Mouse (Mus musculus): ENCODE results near the gene Ptpra. TPM values are rescaled to one million over a fixed set of nuclear protein-coding genes. Genes with fewer than 3 reads are reported as not detected.

The Ptpra gene
- total RNA-seq, 2 experiments from 2014 or later = 28.6 to 33.0 TPM

GRCm38 (mm10) chr2:130579791-130580190, 129.7 kb downstream of the Ptpra start:
- intact Hi-C loops (cut with DNase I; ENCODE audit: low total_unique reads) = no loop called here
- DNase-seq = no peak

GRCm38 (mm10) chr2:130581201-130581600, 131.1 kb downstream of the Ptpra start:
- no peak for DNase-seq
- intact Hi-C loops (cut with DNase I; ENCODE audit: low total_unique reads) = no loop called here

GRCm38 (mm10) chr2:130582552-130582951, 132.5 kb downstream of the Ptpra start, which contains the start of gene Avp:
Avp (minus strand) TSS chr2:130582554.
- no peak for DNase-seq
- intact Hi-C loops (cut with DNase I; ENCODE audit: low total_unique reads) = no loop called here

GRCm38 (mm10) chr2:130583902-130584560, 134.0 kb downstream of the Ptpra start:
- intact Hi-C loops (cut with DNase I; ENCODE audit: low total_unique reads) = no loop called here

GRCm38 (mm10) chr2:130586016-130586415, 135.9 kb downstream of the Ptpra start:
- DNase-seq = no peak
- intact Hi-C loops (cut with DNase I; ENCODE audit: low total_unique reads) = no loop called here

More at GRCm38 (mm10) chr2:130583902-130584560, 134.0 kb downstream of the Ptpra start:
- DNase-seq = no peak

GRCm38 (mm10) chr2:130588373-130588772, 138.3 kb downstream of the Ptpra start:
- intact Hi-C loops (cut with DNase I; ENCODE audit: low total_unique reads) = no loop called here
- no peak for DNase-seq

- intact Hi-C loops (cut with DNase I; ENCODE audit: low total_unique reads) = no loop called here
- DNase-seq = no peak
Observed at GRCm38 (mm10) chr2:130589157-130589556, 139.1 kb downstream of the Ptpra start.

GRCm38 (mm10) chr2:130589761-130590160, 139.7 kb downstream of the Ptpra start:
- intact Hi-C loops (cut with DNase I; ENCODE audit: low total_unique reads) = no loop called here
- DNase-seq = no peak

GRCm38 (mm10) chr2:130591016-130591415, 140.9 kb downstream of the Ptpra start:
- no peak for DNase-seq

GRCm38 (mm10) chr2:130595596-130595995, 145.5 kb downstream of the Ptpra start:
- intact Hi-C loops (cut with DNase I; ENCODE audit: low total_unique reads) = no loop called here
- no peak for DNase-seq

More at GRCm38 (mm10) chr2:130591016-130591415, 140.9 kb downstream of the Ptpra start:
- intact Hi-C loops (cut with DNase I; ENCODE audit: low total_unique reads) = no loop called here

- intact Hi-C loops (cut with DNase I; ENCODE audit: low total_unique reads) = no loop called here
- DNase-seq = no peak
Observed at GRCm38 (mm10) chr2:130597601-130598010, 147.5 kb downstream of the Ptpra start.

GRCm38 (mm10) chr2:130598399-130598798, 148.3 kb downstream of the Ptpra start:
- intact Hi-C loops (cut with DNase I; ENCODE audit: low total_unique reads) = no loop called here
- no peak for DNase-seq

GRCm38 (mm10) chr2:130602195-130602594, 152.1 kb downstream of the Ptpra start:
- intact Hi-C loops (cut with DNase I; ENCODE audit: low total_unique reads) = no loop called here
- no peak for DNase-seq

Small RNA genes lying within 50 kb of the gene (microRNA-seq; reads per million reads assigned to microRNA genes)
- 0 reads per million in 2 experiments for gene Gm23876

Other genes starting within 250 kb of the Ptpra start
- 10 to 100 TPM; 37.1 to 37.4 TPM for gene Nop56, start 175.8 kb upstream of the Ptpra start, total RNA-seq (2021)
- gene Idh3b, start 165.7 kb upstream of the Ptpra start, total RNA-seq (2021) = 100 to 1,000 TPM; 402 to 460 TPM
- under 1 TPM; 0.66 to 0.73 TPM for gene Ebf4, start 155.1 kb upstream of the Ptpra start, total RNA-seq (2021)
- 10 to 100 TPM in 1 of 2 experiments, 1 to 10 TPM in 1; 7.6 to 10.2 TPM for gene Cpxm1, start 52.7 kb upstream of the Ptpra start, total RNA-seq (2021)
- gene Gm28372, start 45.0 kb upstream of the Ptpra start, total RNA-seq (2021) = not detected
- not detected for gene 1700020A23Rik, start 45.0 kb upstream of the Ptpra start, total RNA-seq (2021)
- gene Tmem239, start 43.8 kb upstream of the Ptpra start, total RNA-seq (2021) = not detected
- gene Vps16, start 25.9 kb upstream of the Ptpra start, total RNA-seq (2021) = 10 to 100 TPM; 17.2 to 17.3 TPM
- 1 to 10 TPM; 3.2 to 4.5 TPM for gene Pced1a, start 25.6 kb upstream of the Ptpra start, total RNA-seq (2021)
- gene Mrps26, start 113.5 kb downstream of the Ptpra start, total RNA-seq (2021) = 10 to 100 TPM; 41.6 to 47.5 TPM
- not detected for gene Oxt, start 125.9 kb downstream of the Ptpra start, total RNA-seq (2021)
- not detected for gene Avp, start 132.3 kb downstream of the Ptpra start, total RNA-seq (2021)
- gene Fastkd5, start 179.7 kb downstream of the Ptpra start, total RNA-seq (2021) = 1 to 10 TPM; 5.4 to 6.1 TPM
- gene Ubox5, start 179.8 kb downstream of the Ptpra start, total RNA-seq (2021) = 1 to 10 TPM; 3.8 to 5.2 TPM
- 1 to 10 TPM; 1.7 to 2.5 TPM for gene Lzts3, start 192.5 kb downstream of the Ptpra start, total RNA-seq (2021)
- gene Ddrgk1, start 214.4 kb downstream of the Ptpra start, total RNA-seq (2021) = 10 to 100 TPM; 70.0 to 74.8 TPM
- 10 to 100 TPM; 10.7 to 12.5 TPM for gene Itpa, start 217.3 kb downstream of the Ptpra start, total RNA-seq (2021)
- gene Slc4a11, start 247.2 kb downstream of the Ptpra start, total RNA-seq (2021) = under 1 TPM; 0.11 to 0.12 TPM